Mouse (Mus musculus) bone marrow macrophage, adult 2 months (primary cell): ENCODE data around the gene Mpped2.

Experiments
- CTCF ChIP-seq: IDR thresholded peaks from 2 replicates; pipeline ENCODE4 v1.5.1; 2012; ENCODE audit warnings: low read depth, mild to moderate bottlenecking, low read length, moderate library complexity
- POLR2A ChIP-seq: IDR thresholded peaks from 2 replicates; pipeline ENCODE4 v1.6.1; 2012; ENCODE audit warnings: mild to moderate bottlenecking, low read depth, low read length, borderline replicate concordance

- TF ChIP-seq POLR2A (no peak), CTCF (no peak)
These were observed at the start of gene Mpped2 for GRCm38 (mm10) chr2:106692783-106693701.
